Mouse (Mus musculus): ENCODE data around the gene Gcnt2.
"Not testable (repeated sequence)": the region's sequence is repeated elsewhere in the genome, so short reads cannot be mapped to it uniquely, and the experiment has no call there.

The Gcnt2 gene

DNA sequence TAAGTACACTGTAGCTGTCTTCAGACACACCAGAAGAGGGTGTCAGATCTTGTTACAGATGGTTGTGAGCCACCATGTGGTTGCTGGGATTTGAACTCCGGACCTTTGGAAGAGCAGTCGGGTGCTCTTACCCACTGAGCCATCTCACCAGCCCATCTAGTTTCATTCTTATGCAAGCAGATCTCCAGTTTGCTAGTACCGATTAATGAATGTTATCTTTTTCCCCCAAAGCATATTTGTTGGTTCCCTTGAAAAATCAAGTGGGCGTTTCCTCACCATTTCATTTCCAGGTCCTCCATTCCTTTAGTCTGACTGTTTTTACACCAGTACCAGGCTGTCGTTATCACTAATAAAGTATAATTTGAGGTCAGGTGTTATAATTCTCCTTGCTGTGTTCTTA, 139.0 kb downstream of the Gcnt2 start:
- not testable (repeated sequence) for DNase-seq (ENCODE audit: low spot score in 2 of 2)

DNA sequence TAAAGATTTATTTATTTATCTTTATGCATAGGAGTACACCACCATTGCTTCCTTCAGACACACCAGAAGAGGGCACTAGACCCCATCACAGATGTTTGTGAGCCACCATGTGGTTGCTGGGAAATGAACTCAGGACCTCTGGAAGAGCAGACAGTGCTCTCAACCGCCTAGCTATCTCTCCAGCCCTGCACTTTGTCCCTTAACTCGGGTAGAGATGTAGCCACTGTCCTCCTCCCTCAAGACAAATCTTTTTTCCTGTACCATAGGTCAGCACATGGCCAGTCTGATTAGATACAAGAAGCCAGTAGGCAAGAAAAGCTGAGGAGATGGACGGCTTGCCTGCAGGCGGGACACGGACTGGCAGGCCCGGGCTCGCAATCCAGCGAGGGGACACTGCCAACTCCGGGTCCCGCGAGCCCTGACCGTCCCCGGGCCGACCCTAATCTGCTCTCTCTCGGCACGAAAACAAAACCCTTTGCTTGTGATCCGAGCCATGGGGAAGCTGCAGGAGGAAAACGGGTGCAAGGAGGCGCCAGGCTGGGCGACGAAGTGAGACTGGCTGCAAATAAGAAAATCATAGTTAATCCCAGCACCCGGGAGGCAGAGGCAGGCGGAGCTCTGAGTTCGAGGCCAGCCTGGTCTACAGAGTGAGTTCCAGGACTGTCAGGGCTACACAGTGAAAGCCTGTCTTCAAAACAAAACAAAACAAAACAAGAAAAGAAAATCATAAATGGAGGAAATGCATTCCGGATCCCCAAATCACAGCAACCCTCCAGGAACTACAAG, 140.8 kb downstream of the Gcnt2 start:
- DNase-seq (ENCODE audit: low spot score in 2 of 2) = peak in 1 of 2 experiments; percentile 26

DNA sequence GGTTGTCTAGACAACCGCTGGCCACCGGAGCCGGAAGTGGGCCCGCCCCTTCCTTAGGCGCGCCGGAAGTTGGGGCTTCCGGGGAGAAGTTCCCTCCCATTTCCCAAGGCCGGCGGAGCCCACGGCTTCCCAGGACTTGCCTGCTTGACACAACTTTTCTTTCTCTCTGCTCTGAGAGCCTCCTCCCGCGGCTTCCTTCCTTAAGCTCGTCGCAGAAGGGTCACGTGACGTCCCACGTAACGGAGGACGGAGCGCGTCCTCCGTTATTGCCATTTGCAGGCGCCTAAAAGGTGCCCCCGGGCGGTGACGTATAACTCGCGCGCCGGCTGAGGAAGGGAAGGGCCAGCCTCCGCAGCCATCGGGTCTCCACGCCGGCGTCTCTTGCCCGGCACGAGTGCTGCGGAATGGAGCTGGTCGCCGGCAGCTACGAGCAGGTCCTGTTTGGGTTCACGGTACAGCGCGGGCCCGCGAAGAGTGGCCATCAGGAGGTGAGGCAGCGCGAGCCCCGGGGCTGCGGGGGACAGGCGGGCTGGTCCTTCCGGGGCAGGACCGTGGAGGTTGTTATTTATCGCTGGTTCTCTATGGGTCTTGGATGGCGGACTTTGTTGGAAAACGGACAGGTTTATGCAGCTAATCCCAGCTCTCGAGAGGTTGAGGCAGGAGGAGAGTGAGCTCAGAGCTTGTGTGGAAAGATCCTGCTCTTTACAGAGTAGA, 141.5 kb downstream of the Gcnt2 start, which contains the start of gene Pak1ip1:
TSS of gene Pak1ip1 (plus strand) at position 98 of the 714 bp plus-strand sequence.
- peak; percentile 91 to 92 for DNase-seq (ENCODE audit: low spot score in 2 of 2)

DNA sequence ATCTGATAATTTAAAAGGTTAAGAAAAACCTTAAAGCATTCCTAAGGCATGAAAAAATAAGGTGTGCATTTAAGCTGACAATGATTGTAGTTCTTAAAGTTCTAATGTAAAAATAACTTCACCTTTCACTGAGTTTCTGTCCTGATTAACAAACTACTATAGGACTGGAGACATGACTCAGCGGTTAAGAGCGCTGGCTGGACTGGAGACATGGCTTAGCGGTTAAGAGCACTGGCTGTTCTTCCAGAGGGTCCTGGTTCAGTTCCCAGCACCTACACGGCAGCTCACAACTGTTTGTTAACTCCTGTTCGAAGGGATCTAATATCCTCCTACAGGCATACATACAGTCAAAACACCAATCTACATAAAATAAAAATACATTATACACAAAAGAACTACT, 142.4 kb downstream of the Gcnt2 start:
- no peak for DNase-seq (ENCODE audit: low spot score in 2 of 2)

DNA sequence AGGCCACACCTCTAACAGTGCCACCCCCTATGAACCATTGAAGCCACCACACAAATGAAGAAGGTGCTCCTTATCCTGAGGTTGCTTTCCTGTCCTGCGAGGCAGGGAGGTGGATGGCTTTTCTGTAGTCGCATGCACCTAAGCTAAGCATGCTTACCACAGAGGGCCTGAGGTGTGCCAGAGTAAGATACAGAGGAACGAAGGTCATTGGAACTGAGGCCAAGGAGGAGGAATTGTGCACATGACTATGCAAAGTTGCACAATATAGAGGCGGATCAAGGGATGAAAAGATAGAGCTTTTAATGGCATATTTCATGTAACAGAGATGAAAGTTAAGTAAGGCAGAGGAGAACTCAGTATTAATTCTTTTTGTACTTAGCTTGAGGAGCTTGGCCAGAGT, 146.7 kb downstream of the Gcnt2 start:
- no peak for DNase-seq (ENCODE audit: low spot score in 2 of 2)

DNA sequence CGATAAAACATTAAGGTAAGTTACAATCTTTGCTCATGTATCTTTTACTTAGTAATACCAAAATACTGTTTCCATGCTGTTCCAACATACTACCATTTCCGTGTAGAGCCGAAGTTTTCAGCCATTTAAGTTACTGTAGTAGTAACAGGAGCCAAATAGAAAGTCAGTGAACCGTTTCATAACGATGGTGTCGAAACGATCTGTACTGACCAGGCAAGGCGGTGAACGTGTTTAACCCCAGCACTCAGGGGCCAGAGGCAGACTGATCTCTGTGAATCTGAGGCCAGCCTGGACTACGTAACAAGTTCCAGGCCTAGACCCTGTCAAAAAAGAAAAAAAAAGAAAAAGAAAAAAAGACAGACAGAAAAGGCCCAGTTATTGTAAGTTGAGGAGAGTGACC, 148.7 kb downstream of the Gcnt2 start:
- no peak for DNase-seq (ENCODE audit: low spot score in 2 of 2)

DNA sequence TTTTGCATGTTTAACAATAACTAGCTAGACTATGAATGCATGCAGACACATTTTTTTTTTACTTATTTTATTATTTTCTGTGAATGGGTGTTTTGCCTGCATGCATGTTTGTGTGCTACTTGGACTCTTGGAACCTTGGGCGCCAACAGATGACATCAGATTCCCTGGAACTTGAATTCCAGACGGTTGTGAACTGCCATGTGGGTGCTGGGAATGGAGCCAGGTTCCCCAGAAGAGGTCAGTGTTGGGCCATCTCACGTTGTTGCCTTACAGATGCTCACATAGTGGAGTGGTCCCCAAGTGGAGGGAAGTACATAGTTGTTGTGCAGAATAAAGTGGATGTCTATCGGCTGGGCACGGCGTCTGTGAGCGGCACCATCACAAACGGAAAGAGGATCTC, 149.4 kb downstream of the Gcnt2 start:
- DNase-seq (ENCODE audit: low spot score in 2 of 2) = no peak
